Mouse (Mus musculus) neural tube, embryonic 14.5 days (tissue): ENCODE measurements around the gene Fance. TPM values are rescaled to one million over a fixed set of nuclear protein-coding genes. Genes with fewer than 3 reads are reported as not detected.

ENCODE experiments used
- ATAC-seq: fragments of 200-750 bp; cut with Nextera tagmentation; 2 replicates; pipeline ENCODE4 v1.8.0; 2017; ENCODE audit warnings: low read depth, mild to moderate bottlenecking, moderate TSS enrichment, moderate library complexity
- H3K27ac ChIP-seq: fragments of 300-500 bp; sonication (generic); 2 replicates; pipeline ENCODE4 v1.5.1; 2014; ENCODE audit warnings: low read depth, mild to moderate bottlenecking, control low read depth, low read length, moderate library complexity, mixed read lengths
- H3K27me3 ChIP-seq: fragments of 300-500 bp; sonication (generic); 2 replicates; pipeline ENCODE4 v1.6.1; 2014; ENCODE audit warnings: low read length; ENCODE audit not compliant: control insufficient read depth, insufficient read depth
- H3K36me3 ChIP-seq: fragments of 300-500 bp; sonication (generic); 2 replicates; pipeline ENCODE4 v1.6.1; 2014; ENCODE audit warnings: low read length, mixed read lengths; ENCODE audit not compliant: control insufficient read depth, insufficient read depth
- H3K4me1 ChIP-seq: fragments of 300-500 bp; sonication (generic); 2 replicates; pipeline ENCODE4 v1.6.1; 2014; ENCODE audit warnings: low read length; ENCODE audit not compliant: control insufficient read depth, insufficient read depth
- H3K4me2 ChIP-seq: fragments of 300-500 bp; sonication (generic); 2 replicates; pipeline ENCODE4 v1.6.1; 2014; ENCODE audit warnings: mild to moderate bottlenecking, low read depth, low read length, control low read depth
- H3K4me3 ChIP-seq: fragments of 300-500 bp; sonication (generic); 2 replicates; pipeline ENCODE4 v1.5.1; 2014; ENCODE audit warnings: low read depth, low read length, control low read depth, mixed read lengths
- H3K9ac ChIP-seq: fragments of 300-500 bp; sonication (generic); replicated peaks from 2 replicates; pipeline ENCODE4 v1.6.1; 2014; ENCODE audit warnings: low read depth, mild to moderate bottlenecking, control low read depth, low read length, mixed read lengths
- H3K9me3 ChIP-seq: fragments of 300-500 bp; sonication (generic); 2 replicates; pipeline ENCODE4 v1.6.1; 2016; ENCODE audit warnings: low read length; ENCODE audit not compliant: control insufficient read depth
- WGBS: fragments of 180-500 bp; shearing (Covaris S2); extraction: QIAGEN DNeasy Blood & Tissue Kit; methylation state at CpG from one replicate; pipeline ENCODE4 v1.1.7; 2014; 5-methylcytosine and 5-hydroxymethylcytosine counted together
- polyA plus RNA-seq: library from polyadenylated mRNA; unstranded; fragments of >200 nt; fragmentation: Nextera tagmentation; extraction: Ambion mirVana; gene quantifications from 2 replicates; pipeline ENCODE4 v1.2.1, GENCODE M21; 2014

The Fance gene
- polyA plus RNA-seq, 1 experiment from 2014 or later: 23.5 TPM

DNA sequence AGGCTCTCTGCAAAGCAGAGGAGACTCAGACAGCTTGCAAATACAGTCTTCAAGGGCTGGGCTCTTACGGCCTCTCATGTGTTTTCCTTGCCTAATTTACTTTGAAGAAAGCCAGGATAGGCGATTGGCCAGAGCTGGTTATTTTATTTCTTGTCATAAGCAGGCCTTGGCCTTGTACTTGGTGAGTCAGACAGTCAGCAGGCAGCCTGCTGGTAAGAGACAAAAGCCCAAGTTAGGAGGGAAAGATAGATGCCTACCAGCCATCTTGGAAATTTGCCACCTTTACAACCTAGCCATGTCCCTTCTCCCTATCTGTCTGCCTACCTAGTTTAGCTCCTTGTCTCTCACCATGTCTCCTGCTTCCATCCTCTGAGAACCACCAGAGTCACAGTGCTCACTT is 58.0 kb downstream of the Fance start:
- no peak overlapping the region for H3K9ac ChIP-seq
- H3K36me3 ChIP-seq: no peaks in the 10 kb centered on the region
- H3K27me3 ChIP-seq: peaks cover 10% of the 10 kb centered on the region
- H3K4me2 ChIP-seq: no peak overlapping the region
- no peak overlapping the region for H3K27ac ChIP-seq
- no peak overlapping the region for H3K4me3 ChIP-seq
- WGBS: 85% methylated on average over 2 of the region's 2 CpGs
- no peak for ATAC-seq
- no peaks in the 10 kb centered on the region for H3K4me1 ChIP-seq
- no peaks in the 10 kb centered on the region for H3K9me3 ChIP-seq

DNA sequence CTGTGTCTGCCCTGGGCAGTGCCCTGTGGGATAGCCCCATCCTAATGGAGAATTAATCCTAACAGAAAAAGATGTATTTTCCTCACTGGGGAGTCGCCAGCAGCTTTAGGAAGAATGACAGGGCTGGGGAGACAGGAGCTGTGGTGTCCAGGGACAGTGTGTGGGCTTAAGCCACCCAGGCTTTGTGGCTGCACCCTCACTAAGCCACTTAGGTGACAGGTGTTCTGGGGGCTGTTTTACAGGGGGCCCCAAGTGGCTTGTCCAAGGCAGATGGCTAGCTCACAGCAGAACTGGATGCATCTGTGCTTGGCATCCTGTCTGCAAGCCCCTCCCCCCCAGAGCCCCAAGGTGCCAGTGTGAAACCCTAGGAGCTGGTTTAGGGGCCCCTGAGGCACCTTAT is 58.6 kb downstream of the Fance start:
- peaks cover 10% of the 10 kb centered on the region for H3K27me3 ChIP-seq

DNA sequence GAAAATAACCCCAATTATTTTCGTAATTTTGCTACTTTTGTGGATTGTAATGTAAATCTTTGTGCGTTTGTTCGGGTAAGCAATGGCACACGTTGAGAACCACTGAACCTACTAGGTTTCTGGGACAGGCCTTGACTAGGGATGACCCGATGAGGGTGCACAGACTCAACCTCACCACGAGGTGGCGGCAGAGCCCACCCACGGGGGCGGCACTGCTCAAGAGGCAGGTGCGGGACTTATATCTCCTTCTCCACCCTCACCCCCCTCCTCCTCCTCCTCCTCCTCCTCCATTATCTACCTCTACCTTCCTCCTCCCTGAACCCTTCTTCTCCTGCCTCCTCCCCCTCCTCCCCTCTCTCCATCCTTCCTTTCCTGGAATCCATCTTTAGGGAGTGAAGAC is 60.5 kb downstream of the Fance start:
- Histone ChIP-seq H3K4me3 (no peak overlapping the region), H3K9me3 (no peaks in the 10 kb centered on the region), H3K4me2 (no peak overlapping the region), H3K9ac (no peak overlapping the region), H3K4me1 (no peaks in the 10 kb centered on the region), H3K27me3 (peaks cover 10% of the 10 kb centered on the region), H3K27ac (no peak overlapping the region), H3K36me3 (no peaks in the 10 kb centered on the region)
- ATAC-seq: no peak
- WGBS: 16% methylated on average over 10 of the region's 10 CpGs

More for the DNA sequence above, 58.6 kb downstream of the Fance start:
- Histone ChIP-seq H3K4me3 (no peak overlapping the region), H3K9ac (no peak overlapping the region), H3K27ac (no peak overlapping the region), H3K36me3 (no peaks in the 10 kb centered on the region), H3K9me3 (no peaks in the 10 kb centered on the region), H3K4me2 (no peak overlapping the region), H3K4me1 (no peaks in the 10 kb centered on the region)
- ATAC-seq: no peak
- 76% methylated on average over 1 of the region's 1 CpGs for WGBS

DNA sequence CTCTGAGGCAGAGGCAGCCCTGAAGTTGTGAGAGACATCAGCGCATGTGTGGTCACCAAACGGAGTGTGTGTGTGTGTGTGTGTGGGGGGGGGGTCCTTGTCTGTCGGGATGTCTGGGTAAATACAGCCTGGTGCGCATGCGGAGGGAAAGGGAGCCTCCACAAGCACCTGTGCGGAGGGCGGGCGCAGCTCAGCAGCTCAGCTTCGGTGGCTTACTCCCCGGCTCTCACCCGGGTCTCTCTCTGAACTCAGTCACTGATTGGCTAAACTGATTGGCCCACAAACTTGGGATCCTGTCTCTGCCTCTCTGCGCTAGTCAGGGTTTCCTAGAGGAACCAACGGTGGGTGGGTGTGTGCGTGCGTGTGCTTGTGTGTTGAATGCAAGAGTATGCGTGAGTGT is 61.2 kb downstream of the Fance start:
- no peak overlapping the region for H3K4me3 ChIP-seq
- ATAC-seq: no peak

DNA sequence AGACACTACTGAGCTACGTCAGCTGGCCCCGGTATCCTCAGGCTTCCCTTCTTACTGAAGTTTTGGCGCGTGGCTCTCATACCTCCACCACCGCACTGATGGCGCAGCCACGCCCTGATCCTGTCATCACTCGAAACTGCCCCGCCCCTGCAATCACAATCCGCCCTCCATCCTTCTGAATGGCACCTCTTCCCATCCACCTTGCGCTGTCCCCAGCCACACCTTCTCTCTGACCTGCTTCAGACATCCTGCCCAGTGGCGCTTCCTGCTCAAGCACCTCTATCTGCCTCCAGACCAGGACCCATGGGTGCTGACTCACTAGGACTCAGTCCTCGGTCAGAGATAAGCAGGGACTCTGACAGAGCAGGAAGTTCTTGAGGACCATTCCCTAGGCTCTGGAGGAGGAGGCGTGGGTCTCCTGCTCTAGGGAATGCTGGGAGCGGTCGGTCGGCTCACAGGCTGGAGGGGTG is 62.3 kb downstream of the Fance start:
- no peak overlapping the region for H3K27ac ChIP-seq
- H3K4me3 ChIP-seq: no peak overlapping the region
- H3K4me2 ChIP-seq: no peak overlapping the region
- no peaks in the 10 kb centered on the region for H3K9me3 ChIP-seq
- no peak for ATAC-seq
- H3K36me3 ChIP-seq: no peaks in the 10 kb centered on the region
- WGBS: 7% methylated on average over 17 of the region's 17 CpGs
- no peaks in the 10 kb centered on the region for H3K4me1 ChIP-seq
- no peak overlapping the region for H3K9ac ChIP-seq
- H3K27me3 ChIP-seq: peaks cover 10% of the 10 kb centered on the region

More for the DNA sequence above, 61.2 kb downstream of the Fance start:
- no peaks in the 10 kb centered on the region for H3K4me1 ChIP-seq
- peaks cover 10% of the 10 kb centered on the region for H3K27me3 ChIP-seq
- H3K9ac ChIP-seq: no peak overlapping the region
- no peaks in the 10 kb centered on the region for H3K9me3 ChIP-seq
- no peak overlapping the region for H3K27ac ChIP-seq
- WGBS: 14% methylated on average over 16 of the region's 16 CpGs
- H3K4me2 ChIP-seq: no peak overlapping the region
- H3K36me3 ChIP-seq: no peaks in the 10 kb centered on the region

Other genes starting within 250 kb of the Fance start
- gene Tcp11, start 232.9 kb upstream of the Fance start, polyA plus RNA-seq: 0.79 and 1.7 TPM in 2 replicates
- 4.7 and 6.3 TPM in 2 replicates for gene Scube3, start 171.4 kb upstream of the Fance start, polyA plus RNA-seq
- 37.6 and 46.1 TPM in 2 replicates for gene Zfp523, start 136.4 kb upstream of the Fance start, polyA plus RNA-seq
- gene Def6, start 105.7 kb upstream of the Fance start, polyA plus RNA-seq: 4.0 and 5.0 TPM in 2 replicates
- 1.3 and 2.0 TPM in 2 replicates for gene Ppard, start 80.8 kb upstream of the Fance start, polyA plus RNA-seq
- 367 and 407 TPM in 2 replicates for gene Rpl10a, start 15.0 kb downstream of the Fance start, polyA plus RNA-seq
- 1.2 and 1.6 TPM in 2 replicates for gene Tead3, start 37.3 kb downstream of the Fance start, polyA plus RNA-seq
- 0.66 and 0.89 TPM in 2 replicates for gene Tulp1, start 51.7 kb downstream of the Fance start, polyA plus RNA-seq
- 9.9 and 11.1 TPM in 2 replicates for gene Fkbp5, start 204.0 kb downstream of the Fance start, polyA plus RNA-seq
- not detected in 2 replicates for gene Armc12, start 217.3 kb downstream of the Fance start, polyA plus RNA-seq
- not detected in 2 replicates for gene Clpsl2, start 235.9 kb downstream of the Fance start, polyA plus RNA-seq
- gene Clps, start 247.2 kb downstream of the Fance start, polyA plus RNA-seq: not detected in 2 replicates